Mouse (Mus musculus) hindbrain, embryonic 16.5 days (tissue): ENCODE measurements at regions not wholly inside any gene's neighbourhood (a gene's known extent, or its start where the extent isn't known, plus 50 kb on each side); places are given as distances from the start of the nearest gene placed in this dataset.

ENCODE experiments used
- ATAC-seq: fragments of 200-750 bp; cut with Nextera tagmentation; 2 replicates; pipeline ENCODE4 v1.8.0; 2017; ENCODE audit warnings: moderate TSS enrichment, moderate library complexity
- H3K27ac ChIP-seq: fragments of 300-500 bp; sonication (generic); 2 replicates; pipeline ENCODE4 v1.5.1; 2014; ENCODE audit warnings: low read depth, mild to moderate bottlenecking, control low read depth, low read length, moderate library complexity
- H3K27me3 ChIP-seq: fragments of 300-500 bp; sonication (generic); replicated peaks from 2 replicates; pipeline ENCODE4 v1.6.1; 2014; ENCODE audit warnings: low read length; ENCODE audit not compliant: control insufficient read depth, insufficient read depth
- H3K36me3 ChIP-seq: fragments of 300-500 bp; sonication (generic); 2 replicates; pipeline ENCODE4 v1.6.1; 2014; ENCODE audit warnings: mild to moderate bottlenecking, low read length, moderate library complexity, mixed read lengths; ENCODE audit not compliant: control insufficient read depth, insufficient read depth
- H3K4me1 ChIP-seq: fragments of 300-500 bp; sonication (generic); 2 replicates; pipeline ENCODE4 v1.6.1; 2014; ENCODE audit warnings: low read depth, low read length; ENCODE audit not compliant: control insufficient read depth, insufficient read depth
- H3K4me2 ChIP-seq: fragments of 300-500 bp; sonication (generic); 2 replicates; pipeline ENCODE4 v1.6.1; 2014; ENCODE audit warnings: mild to moderate bottlenecking, low read length, control low read depth, moderate library complexity
- H3K4me3 ChIP-seq: fragments of 300-500 bp; sonication (generic); 2 replicates; pipeline ENCODE4 v1.5.1; 2014; ENCODE audit warnings: mild to moderate bottlenecking, low read length, control low read depth, moderate library complexity
- H3K9ac ChIP-seq: fragments of 300-500 bp; sonication (generic); 2 replicates; pipeline ENCODE4 v1.6.1; 2014; ENCODE audit warnings: low read depth, mild to moderate bottlenecking, control low read depth, low read length, moderate library complexity
- H3K9me3 ChIP-seq: fragments of 300-500 bp; sonication (generic); 2 replicates; pipeline ENCODE4 v1.6.1; 2014; ENCODE audit warnings: mild to moderate bottlenecking, low read length, moderate library complexity; ENCODE audit not compliant: control insufficient read depth
- WGBS: fragments of 180-500 bp; shearing (Covaris S2); extraction: QIAGEN DNeasy Blood & Tissue Kit; methylation state at CpG from one replicate; pipeline ENCODE4 v1.1.7; 2014; 5-methylcytosine and 5-hydroxymethylcytosine counted together

- 87% methylated on average over 6 of the region's 6 CpGs for WGBS
- no peaks in the 10 kb centered on the region for H3K36me3 ChIP-seq
- no peak overlapping the region for H3K9ac ChIP-seq
- ATAC-seq = no peak
- H3K4me2 ChIP-seq = no peak overlapping the region
- no peaks in the 10 kb centered on the region for H3K9me3 ChIP-seq
- H3K27me3 ChIP-seq = no peaks in the 10 kb centered on the region
- no peaks in the 10 kb centered on the region for H3K4me1 ChIP-seq
- H3K4me3 ChIP-seq = no peak overlapping the region
- no peak overlapping the region for H3K27ac ChIP-seq
These were observed 93.5 kb upstream of the Ednrb start for GRCm38 (mm10) chr14:103937700-103938099.

- no peaks in the 10 kb centered on the region for H3K9me3 ChIP-seq
- WGBS = 94% methylated on average over 3 of the region's 3 CpGs
- no peaks in the 10 kb centered on the region for H3K4me1 ChIP-seq
- ATAC-seq = no peak
- H3K9ac ChIP-seq = no peak overlapping the region
- no peak overlapping the region for H3K27ac ChIP-seq
- H3K36me3 ChIP-seq = no peaks in the 10 kb centered on the region
- no peak overlapping the region for H3K4me2 ChIP-seq
- no peak overlapping the region for H3K4me3 ChIP-seq
- H3K27me3 ChIP-seq = no peaks in the 10 kb centered on the region
These were observed 89.6 kb upstream of the Ednrb start for GRCm38 (mm10) chr14:103933813-103934212.

GRCm38 (mm10) chr14:103932170-103932569 is 88.0 kb upstream of the Ednrb start:
- H3K27ac ChIP-seq = no peak overlapping the region
- ATAC-seq = no peak
- WGBS = 88% methylated on average over 7 of the region's 7 CpGs
- H3K27me3 ChIP-seq = no peaks in the 10 kb centered on the region
- no peaks in the 10 kb centered on the region for H3K4me1 ChIP-seq
- no peak overlapping the region for H3K9ac ChIP-seq
- H3K9me3 ChIP-seq = no peaks in the 10 kb centered on the region
- no peak overlapping the region for H3K4me2 ChIP-seq
- H3K36me3 ChIP-seq = no peaks in the 10 kb centered on the region
- H3K4me3 ChIP-seq = no peak overlapping the region

- Histone ChIP-seq H3K9me3 (no peaks in the 10 kb centered on the region), H3K27ac (no peak overlapping the region), H3K4me1 (no peaks in the 10 kb centered on the region), H3K9ac (no peak overlapping the region), H3K27me3 (no peaks in the 10 kb centered on the region), H3K4me2 (no peak overlapping the region), H3K4me3 (no peak overlapping the region), H3K36me3 (no peaks in the 10 kb centered on the region)
- 96% methylated on average over 11 of the region's 11 CpGs for WGBS
- no peak for ATAC-seq
These were observed 85.6 kb upstream of the Ednrb start for GRCm38 (mm10) chr14:103929734-103930364.

- no peak for ATAC-seq
- no peak overlapping the region for H3K27ac ChIP-seq
- no peaks in the 10 kb centered on the region for H3K9me3 ChIP-seq
- H3K4me1 ChIP-seq = no peaks in the 10 kb centered on the region
- no peak overlapping the region for H3K4me3 ChIP-seq
- no peak overlapping the region for H3K4me2 ChIP-seq
- no peaks in the 10 kb centered on the region for H3K36me3 ChIP-seq
- H3K27me3 ChIP-seq = no peaks in the 10 kb centered on the region
- no peak overlapping the region for H3K9ac ChIP-seq
- 69% methylated on average over 6 of the region's 6 CpGs for WGBS
These were observed 85.0 kb upstream of the Ednrb start for GRCm38 (mm10) chr14:103929155-103929729.

- Histone ChIP-seq H3K4me3 (no peak overlapping the region), H3K9ac (no peak overlapping the region), H3K27ac (no peak overlapping the region), H3K4me1 (no peaks in the 10 kb centered on the region), H3K9me3 (no peaks in the 10 kb centered on the region), H3K36me3 (no peaks in the 10 kb centered on the region), H3K27me3 (no peaks in the 10 kb centered on the region), H3K4me2 (no peak overlapping the region)
- 74% methylated on average over 5 of the region's 5 CpGs for WGBS
- ATAC-seq = no peak
These were observed 76.0 kb upstream of the Ednrb start for GRCm38 (mm10) chr14:103920169-103920568.

GRCm38 (mm10) chr14:103919380-103919779 is 75.2 kb upstream of the Ednrb start:
- ATAC-seq = no peak
- no peaks in the 10 kb centered on the region for H3K4me1 ChIP-seq
- WGBS = 78% methylated on average over 4 of the region's 4 CpGs
- H3K4me3 ChIP-seq = no peak overlapping the region
- H3K4me2 ChIP-seq = no peak overlapping the region
- H3K9ac ChIP-seq = no peak overlapping the region
- H3K27me3 ChIP-seq = no peaks in the 10 kb centered on the region
- H3K27ac ChIP-seq = no peak overlapping the region
- H3K9me3 ChIP-seq = no peaks in the 10 kb centered on the region
- H3K36me3 ChIP-seq = no peaks in the 10 kb centered on the region

- ATAC-seq = no peak
- no peak overlapping the region for H3K9ac ChIP-seq
- no peaks in the 10 kb centered on the region for H3K9me3 ChIP-seq
- 91% methylated on average over 4 of the region's 4 CpGs for WGBS
- no peak overlapping the region for H3K4me3 ChIP-seq
- no peaks in the 10 kb centered on the region for H3K4me1 ChIP-seq
- no peaks in the 10 kb centered on the region for H3K36me3 ChIP-seq
- no peak overlapping the region for H3K4me2 ChIP-seq
- no peak overlapping the region for H3K27ac ChIP-seq
- H3K27me3 ChIP-seq = no peaks in the 10 kb centered on the region
These were observed 69.3 kb upstream of the Ednrb start for GRCm38 (mm10) chr14:103913453-103913852.

GRCm38 (mm10) chr14:103911707-103912106 is 67.5 kb upstream of the Ednrb start:
- Histone ChIP-seq H3K27me3 (no peaks in the 10 kb centered on the region), H3K27ac (no peak overlapping the region), H3K9me3 (no peaks in the 10 kb centered on the region), H3K9ac (no peak overlapping the region), H3K4me3 (no peak overlapping the region), H3K36me3 (no peaks in the 10 kb centered on the region), H3K4me2 (no peak overlapping the region), H3K4me1 (no peaks in the 10 kb centered on the region)
- WGBS = 79% methylated on average over 4 of the region's 4 CpGs
- no peak for ATAC-seq
